Mouse (Mus musculus) heart, adult 2 months (tissue): ENCODE data around the gene Ankrd33b.

ENCODE experiments used
- CTCF ChIP-seq: fragments of 200-600 bp; IDR thresholded peaks from 2 replicates; pipeline ENCODE4 v1.8.1; 2022; ENCODE audit warnings: antibody characterized with exemption, mild to moderate bottlenecking, moderate library complexity
- EP300 ChIP-seq: fragments of 200-500 bp; IDR thresholded peaks from 2 replicates; pipeline ENCODE4 v1.6.1; 2011; ENCODE audit warnings: low read depth, low read length, control low read depth; ENCODE audit not compliant: insufficient read depth
- POLR2A ChIP-seq: fragments of 200-500 bp; IDR thresholded peaks from 2 replicates; pipeline ENCODE4 v1.6.1; 2011; ENCODE audit warnings: mild to moderate bottlenecking, low read depth, low read length, control low read depth; ENCODE audit not compliant: insufficient read depth

- TF ChIP-seq POLR2A = no peak
- no peak for TF ChIP-seq CTCF
- TF ChIP-seq EP300 = no peak
Observed at GRCm38 (mm10) chr15:31369125-31369612, 1.6 kb upstream of the Ankrd33b start.
